Mouse (Mus musculus) E14TG2a.4 (cell line): ENCODE data around the gene Rint1.

Source experiments
- H3K27me3 ChIP-seq: 2 replicates; pipeline ENCODE4 v1.6.1; 2014; ENCODE audit warnings: low read length, control low read depth; ENCODE audit not compliant: insufficient read depth
- H3K36me3 ChIP-seq: 2 replicates; pipeline ENCODE4 v1.6.1; 2014; ENCODE audit warnings: low read length, control low read depth; ENCODE audit not compliant: insufficient read depth
- H3K4me1 ChIP-seq: replicated peaks from 2 replicates; pipeline ENCODE4 v1.6.1; 2014; ENCODE audit warnings: low read depth, low read length, control low read depth
- H3K4me3 ChIP-seq: replicated peaks from 2 replicates; pipeline ENCODE4 v1.5.1; 2014; ENCODE audit warnings: mild to moderate bottlenecking, low read length
- H3K9me3 ChIP-seq: 2 replicates; pipeline ENCODE4 v1.6.1; 2014; ENCODE audit warnings: low read length, control low read depth
- CTCF ChIP-seq: conservative IDR thresholded peaks from 2 replicates; pipeline ENCODE4 v1.5.1; 2014; ENCODE audit warnings: low read length
- NANOG ChIP-seq: IDR thresholded peaks from 2 replicates; pipeline ENCODE4 v1.6.1; 2014; ENCODE audit warnings: borderline replicate concordance, low read length, mixed read lengths
- POU5F1 ChIP-seq: IDR thresholded peaks from 2 replicates; pipeline ENCODE4 v1.6.1; 2014; ENCODE audit warnings: low read length, borderline replicate concordance

Gene Rint1

GRCm38 (mm10) chr5:23865941-23866340 is 78.4 kb downstream of the Rint1 start:
- H3K4me1 ChIP-seq, result peaks cover 2% of the 10 kb centered on the region; the same call in 1 of the 2 replicates
- H3K27me3 ChIP-seq, result no peaks in the 10 kb centered on the region
- TF ChIP-seq NANOG (no peak), CTCF (no peak), POU5F1 (no peak)
- no peaks in the 10 kb centered on the region for H3K9me3 ChIP-seq
- H3K4me3 ChIP-seq, result no peak overlapping the region
- H3K36me3 ChIP-seq, result no peaks in the 10 kb centered on the region
